Mouse (Mus musculus) lung, postnatal 4 days (tissue): Measurements from ENCODE around the gene Asb5.
"Not testable (repeated sequence)": the region's sequence is repeated elsewhere in the genome, so short reads cannot be mapped to it uniquely, and the experiment has no call there.

Experiments
- DNase-seq, 2 experiments: peaks; one replicate each; pipeline ENCODE4 v3.0.0; 2021

Gene Asb5

DNA sequence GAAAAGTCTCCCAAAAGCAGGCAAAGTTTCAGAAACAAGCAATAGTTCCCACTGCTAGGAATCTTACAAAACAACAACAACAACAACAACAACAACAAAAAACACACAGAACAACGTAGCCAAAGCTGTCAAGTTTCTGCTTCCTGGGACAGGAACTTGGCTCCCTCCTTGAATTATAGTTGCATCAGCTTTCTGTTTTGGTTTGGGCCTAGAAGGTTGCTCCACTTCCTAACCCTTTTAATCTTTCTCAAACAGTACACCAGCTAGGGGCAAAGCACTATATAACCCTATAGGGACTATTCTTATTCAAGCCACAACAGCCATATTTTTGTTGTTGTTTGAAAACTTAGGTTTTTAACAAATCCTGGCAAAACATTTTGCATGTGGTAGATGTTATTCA is 12.0 kb downstream of the Asb5 start:
- no peak for DNase-seq

DNA sequence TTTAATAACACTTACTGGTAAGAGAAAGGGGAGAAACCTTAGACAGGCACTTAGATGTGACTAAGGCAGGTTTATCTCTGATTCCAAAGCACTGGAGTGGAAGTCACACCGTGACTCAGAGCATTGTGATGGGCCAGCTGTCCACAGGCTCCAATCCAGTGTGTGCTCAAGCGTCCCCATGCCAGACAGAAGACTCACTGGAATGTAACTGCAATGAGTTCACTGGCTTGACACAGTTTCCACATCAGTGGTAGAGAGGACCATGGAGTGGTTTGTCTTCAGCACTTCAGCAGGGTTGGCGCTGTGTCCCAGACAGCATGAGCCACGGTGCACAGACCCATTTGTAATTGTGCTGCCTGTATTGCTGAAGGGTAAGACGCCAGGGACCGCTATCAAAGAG is 19.0 kb downstream of the Asb5 start:
- no peak for DNase-seq

DNA sequence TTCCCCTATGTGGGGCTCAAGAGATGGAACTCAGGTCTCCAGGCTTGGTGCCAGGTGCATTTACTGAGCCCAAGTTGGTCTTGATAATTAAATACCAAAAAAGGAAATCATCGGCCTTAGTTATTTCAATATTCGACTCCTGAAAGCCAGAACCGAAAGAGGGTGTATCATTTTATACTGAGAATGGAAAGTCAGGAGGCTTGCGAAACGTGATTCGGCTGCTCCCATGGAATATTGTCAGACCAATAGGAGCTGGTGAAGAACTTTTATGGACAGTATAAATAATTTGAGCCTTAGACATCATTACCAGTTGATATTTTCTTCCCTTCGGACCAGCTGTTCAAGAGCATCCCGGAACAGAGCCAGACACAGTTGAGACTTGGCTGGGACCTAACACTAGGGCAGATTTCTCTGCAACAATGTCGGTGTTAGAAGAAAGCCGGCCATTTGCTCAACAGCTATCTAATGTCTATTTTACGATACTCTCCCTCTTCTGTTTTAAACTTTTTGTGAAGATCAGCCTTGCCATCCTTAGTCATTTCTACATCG is 20.7 kb downstream of the Asb5 start:
- no peak for DNase-seq

DNA sequence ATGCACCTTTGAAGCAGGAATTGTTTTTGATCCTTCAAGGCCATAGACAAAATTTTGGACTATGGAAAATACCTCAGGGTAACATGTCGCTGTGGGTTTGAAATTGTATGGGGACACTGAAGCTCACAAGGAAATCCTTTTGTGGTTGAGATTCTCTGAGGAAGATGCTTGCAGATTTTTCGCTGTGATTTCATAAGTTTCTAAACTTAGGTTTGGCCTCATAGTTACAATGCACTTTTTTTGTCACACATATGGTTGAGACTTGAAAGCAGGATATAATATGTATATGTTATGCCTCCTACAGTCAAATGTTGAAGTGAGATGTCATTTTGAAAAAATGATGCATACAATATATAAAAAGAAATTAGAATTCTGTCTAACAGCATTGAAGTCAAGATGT is 25.5 kb downstream of the Asb5 start:
- DNase-seq: no peak

DNA sequence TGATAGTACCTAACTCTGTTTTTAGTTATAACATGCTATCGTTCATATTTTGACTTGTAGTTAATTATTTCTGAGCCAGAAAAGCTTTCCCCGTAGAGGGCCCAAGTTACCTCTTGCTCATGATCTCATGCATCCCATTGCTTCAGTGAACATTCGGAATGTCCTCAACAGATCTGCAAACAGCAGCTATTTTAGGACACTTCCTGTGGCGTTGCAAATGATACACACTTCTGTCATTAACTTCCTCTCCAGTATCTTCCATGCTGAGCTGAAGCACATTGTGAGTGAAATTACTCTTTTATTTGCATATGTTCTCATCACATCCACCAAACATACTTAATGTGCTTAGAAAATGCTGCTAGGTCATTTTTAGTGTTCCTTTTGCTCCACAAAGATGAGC is 32.8 kb downstream of the Asb5 start:
- no peak for DNase-seq

DNA sequence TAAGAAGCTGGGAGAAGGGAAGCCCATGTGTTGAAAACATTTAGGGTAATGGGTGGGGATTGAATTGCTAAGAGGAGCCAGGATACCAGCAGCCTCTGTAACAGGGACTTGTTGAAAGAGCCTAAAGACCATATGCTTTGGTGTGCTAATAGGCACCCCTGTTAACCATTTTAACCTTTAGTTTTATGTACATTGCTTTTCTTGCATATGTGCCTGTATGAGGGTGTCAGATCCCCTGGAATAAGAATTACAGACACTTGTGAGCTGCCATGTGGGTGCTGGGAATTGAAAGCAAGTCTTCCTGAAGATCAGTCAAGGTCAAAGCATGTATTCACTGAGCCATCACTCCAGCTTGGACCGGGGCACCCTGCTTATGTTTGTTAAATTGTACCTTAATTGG is 35.8 kb downstream of the Asb5 start:
- DNase-seq: no peak

DNA sequence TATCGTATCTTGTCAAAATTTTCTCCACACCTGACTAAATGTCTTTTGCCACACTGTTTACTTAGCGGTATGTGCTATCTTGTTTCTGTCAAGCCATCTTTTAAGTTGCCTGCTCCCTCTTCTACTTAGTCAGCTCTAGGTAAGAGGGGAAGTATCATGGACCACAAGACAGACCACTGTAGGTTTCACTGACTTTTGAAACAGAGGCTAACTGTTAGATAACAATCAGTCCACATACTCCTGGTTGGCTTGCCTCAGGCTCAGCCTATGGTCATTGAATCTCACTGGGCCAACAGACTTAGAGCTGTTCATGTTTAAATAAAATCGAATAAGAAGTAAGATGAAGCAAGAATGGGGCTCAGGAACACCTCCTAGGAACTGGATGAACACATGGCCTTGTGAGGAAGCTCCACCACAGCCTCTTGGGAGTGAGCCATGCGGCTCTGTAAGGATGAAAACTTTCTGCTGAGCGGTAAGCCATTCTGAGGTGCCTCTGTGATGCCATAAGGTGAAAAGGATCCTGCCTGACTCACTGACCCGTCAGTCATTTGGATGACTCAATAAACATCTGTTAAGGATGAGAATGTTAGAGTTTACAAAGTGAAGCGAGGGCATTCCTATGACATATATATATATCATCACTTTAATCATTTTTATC is 36.4 kb downstream of the Asb5 start:
- DNase-seq: no peak

DNA sequence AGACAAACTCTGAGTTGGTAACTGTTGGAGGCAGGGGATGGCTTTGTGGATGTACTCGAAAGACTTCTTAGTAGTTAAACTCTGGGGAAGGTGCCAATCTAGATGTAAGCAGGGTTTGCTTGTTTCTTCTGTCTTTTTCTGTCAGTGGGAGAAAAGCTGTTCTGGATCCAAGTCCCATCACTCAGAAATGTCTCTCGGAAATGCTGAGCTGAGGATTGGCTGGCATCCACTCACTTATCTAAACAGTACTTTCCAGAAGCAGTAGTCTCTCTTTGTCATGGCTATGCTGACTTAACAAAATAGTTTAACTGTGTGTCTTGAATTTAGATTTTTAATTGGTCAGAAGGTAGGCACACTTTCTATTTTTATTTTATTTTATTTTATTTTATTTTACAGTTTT is 37.8 kb downstream of the Asb5 start:
- no peak for DNase-seq

DNA sequence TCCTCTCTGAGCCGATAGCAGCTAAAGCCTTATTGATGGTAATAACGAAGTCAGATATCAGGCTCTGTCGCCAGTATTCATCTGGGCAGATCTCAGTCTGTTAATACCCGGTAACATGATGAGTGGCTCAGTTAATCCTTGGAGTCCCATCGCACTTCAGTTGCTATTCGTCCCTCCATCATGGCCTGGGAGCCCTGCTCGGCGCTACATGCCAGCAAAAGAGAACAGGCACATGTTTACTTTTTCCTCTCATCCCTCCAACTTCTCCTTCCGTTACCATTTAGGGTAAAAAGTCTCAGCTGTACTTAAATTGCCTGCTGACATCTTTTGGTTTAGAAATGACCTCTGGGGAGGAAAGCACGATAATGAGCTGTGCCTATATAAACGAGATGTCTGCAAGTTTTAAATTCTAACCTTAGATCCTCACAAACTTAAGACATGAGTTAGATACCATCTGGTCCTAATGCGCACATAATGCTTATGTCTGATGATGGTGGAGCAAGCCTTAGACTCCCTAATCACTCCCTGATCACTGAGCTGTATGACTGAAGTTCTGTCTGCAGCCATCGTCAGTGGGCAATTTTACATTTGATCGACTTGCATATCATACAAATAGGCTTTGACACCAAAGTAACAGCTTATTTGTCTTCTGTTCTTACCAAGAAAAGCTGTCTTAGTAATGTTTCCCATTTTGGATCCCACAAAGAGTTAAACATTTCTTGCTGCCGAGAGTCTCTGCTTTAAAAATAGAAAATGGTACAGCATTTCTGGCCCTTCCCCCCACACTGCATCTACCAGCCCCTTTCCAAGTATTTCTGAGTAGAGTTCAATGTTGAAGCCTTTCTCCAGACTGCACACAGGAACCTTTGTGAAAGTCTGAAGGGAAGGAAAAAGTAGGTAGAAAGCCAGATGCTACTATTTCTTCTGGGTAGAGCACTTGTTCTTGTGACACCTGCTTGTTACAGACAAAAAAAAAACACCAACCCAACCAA is 41.5 kb downstream of the Asb5 start:
- no peak for DNase-seq

DNA sequence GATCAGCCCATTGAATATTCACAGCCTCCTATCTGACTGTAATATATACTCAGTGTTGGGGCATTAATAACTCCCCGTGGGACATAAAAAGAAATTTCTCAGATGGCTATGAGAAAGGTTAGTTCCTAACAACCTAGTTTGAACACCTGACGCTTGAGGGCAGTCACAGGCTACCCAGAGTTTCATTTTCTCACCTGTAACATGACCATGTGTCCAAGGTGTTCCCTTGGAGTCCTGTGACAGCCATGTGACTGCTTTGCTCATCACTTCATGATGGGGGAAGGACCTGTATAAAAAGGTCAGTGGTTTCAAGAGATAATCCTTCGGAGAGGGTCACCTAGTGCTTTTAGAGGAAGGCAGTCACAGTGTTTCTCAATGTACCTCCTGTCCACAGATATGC is 52.1 kb downstream of the Asb5 start:
- no peak for DNase-seq

DNA sequence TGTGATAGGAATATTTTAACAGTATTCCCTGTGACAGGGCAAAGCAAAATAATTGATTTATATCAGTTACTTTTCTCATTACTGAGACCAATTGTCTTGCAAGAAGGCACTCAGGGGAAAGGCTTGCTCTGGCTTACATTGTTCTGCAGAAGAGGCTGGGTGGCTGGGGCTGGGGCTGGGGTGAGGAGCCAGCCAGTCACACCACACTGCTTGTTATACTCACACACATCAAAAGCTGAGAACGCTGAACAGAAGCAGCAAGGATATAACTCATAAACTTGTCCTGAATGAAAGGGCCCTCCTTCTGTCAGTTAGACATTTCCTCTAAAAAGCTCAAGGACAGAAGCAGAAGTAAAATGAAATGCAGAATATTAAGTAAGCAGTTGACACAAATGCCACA is 53.5 kb downstream of the Asb5 start:
- no peak for DNase-seq

DNA sequence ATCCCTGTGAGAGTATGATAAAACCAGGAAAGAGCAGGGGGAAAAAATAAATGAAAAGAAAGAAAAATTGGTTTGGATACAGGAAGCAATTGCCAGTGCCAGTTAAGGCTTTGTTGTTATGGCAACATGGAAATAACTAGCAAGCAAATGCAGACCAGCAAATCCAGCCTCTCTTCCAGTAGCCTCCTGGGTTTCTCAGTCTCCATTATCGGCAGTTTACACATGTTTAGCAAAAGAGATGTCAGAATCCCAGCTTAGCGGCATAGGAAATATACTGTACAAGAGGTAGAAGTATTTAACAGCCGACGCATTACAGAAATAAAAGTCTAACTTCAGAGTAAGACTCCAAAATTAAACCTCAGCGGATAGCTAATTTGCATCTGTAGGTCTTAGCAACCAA is 65.3 kb downstream of the Asb5 start:
- DNase-seq: no peak

DNA sequence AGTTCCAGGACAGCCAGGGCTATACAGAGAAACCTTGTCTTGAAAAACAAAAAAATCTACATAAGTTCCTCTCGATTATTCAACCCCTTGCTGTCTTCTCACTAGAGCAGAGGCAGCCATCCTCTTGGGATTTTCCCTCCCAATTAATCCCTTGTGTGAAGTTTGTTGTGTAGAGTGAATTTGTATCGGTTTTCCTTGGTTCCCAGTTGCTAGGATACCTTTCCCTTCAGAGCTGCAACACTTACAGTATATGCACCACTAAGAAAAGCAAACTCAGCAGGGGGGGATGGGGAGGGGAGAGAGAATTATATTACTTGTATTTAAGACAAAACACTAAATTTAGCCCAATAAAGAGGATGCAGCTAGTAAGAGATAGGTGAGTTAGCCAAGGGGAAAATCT is 66.7 kb downstream of the Asb5 start:
- DNase-seq: no peak

DNA sequence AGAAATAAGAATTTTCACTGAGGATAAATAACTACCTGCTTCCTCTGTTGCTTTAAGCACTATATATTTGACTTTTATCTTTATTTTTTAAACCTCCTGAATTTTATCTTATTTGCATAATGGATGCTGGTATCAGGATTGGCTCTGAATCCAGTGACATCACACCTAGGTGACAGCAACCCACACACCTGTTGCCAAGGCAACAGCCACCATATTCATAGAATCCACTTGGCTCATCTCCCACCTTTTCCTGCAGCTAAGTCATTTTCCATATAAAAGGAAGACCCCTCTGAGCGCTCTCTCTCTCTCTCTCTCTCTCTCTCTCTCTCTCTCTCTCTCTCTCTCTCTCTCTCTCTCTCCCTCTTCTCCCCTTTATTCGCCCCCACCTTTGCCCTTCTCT is 67.6 kb downstream of the Asb5 start:
- DNase-seq: no peak

DNA sequence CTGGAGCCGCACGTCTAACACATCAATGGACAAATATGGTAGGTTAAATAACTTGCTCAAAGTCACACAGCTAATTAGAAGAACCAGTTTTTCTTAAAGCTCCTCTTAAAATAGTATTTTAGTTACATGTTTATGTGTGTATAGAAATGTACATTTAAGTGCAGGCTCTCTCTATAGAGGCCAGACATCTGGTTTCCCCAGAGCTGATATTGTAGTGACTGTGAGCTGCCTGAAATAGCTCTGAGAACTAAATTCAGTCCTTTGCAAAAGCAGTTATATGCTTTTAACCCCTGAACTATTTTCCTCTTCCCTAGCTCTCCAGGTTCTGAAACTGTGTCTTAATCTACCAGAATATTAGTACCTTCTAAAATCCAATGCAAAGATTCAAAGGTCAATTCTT is 68.0 kb downstream of the Asb5 start:
- DNase-seq: no peak

DNA sequence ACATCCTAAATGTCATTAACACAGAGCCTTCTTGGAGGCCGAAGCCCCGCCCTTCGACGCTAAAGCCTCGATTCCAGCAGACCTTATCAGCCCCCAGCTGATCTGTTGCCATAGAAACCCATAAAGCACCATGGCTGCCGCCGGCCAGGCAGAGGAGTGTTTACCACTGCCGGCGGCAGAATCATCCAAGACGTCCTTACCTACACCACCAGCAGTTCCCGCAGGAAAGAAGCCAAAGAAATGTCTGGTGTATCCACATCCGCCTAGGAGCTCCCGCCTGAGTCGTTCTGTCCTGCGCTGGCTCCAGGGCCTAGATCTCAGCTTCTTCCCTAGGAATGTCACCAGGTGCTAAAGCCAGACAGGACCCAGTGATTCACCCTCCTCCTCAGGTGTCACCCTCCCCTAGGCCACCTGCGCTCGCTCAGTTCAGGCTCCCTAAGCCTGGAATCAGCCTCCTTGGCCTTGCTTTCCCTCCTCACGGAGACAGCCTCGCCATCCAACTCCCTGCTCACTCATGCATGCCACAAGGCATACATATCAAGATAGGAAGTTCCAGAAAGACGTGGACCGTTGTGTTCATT is 71.4 kb downstream of the Asb5 start, which contains the start of gene Spata4:
Spata4 (plus strand) TSS at position 111 of the 581 bp plus-strand sequence.
- DNase-seq: peak; percentile 9 to 37

DNA sequence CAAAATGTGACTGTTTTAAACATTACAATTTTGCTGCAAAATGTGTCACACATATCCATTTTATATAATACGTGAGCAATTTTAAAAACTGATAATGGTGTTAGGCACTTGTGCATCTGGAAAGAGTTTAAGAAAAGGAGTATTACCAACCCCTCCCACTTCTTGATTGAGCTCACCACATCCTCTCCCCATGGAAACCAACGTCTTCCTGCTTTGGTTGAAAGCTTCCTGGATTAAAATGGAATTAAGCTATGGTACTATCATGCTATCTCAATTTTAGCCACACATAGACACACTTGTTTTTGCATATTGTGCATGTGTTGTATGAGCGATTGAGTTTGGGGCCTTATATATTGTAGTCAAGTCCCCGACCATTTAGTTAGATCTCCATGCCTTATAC is 74.1 kb downstream of the Asb5 start:
- DNase-seq: no peak

DNA sequence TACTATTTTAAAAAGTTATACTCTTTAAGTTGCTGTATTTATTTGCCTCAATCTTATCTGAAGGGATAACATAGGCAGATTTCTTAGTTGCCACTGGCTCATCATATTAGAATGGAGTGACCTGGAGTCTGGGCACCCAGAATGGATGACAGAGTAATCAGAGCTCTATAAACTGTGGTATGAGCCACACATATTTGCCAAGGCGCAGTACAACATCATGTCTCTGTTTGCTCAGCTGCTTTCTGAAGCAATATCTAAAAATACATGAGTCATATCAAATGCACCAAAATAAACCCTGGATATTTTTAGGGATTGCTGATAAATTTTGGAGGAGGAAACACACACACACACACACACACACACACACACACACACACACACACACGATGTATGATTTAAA is 80.0 kb downstream of the Asb5 start:
- DNase-seq: no peak

DNA sequence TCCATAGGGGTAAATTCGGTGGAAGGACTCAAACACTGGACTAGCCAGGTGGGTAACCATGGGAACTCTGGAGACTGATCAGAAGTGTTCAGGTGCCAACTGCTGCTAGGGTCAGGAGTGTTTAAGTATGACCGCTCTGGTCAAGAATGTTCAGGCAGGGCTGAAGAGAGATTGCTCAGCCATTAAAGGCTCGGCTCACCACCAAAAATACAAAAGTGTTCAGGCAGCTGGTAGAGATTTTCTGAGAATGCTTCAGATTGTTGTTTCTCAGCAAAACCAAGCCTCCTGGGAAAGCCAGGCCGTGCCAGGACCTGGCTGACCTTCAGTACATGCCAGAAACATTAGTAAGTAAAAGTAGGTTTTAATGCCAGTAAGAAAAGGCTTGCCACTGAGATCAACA is 80.9 kb downstream of the Asb5 start:
- DNase-seq: no peak

DNA sequence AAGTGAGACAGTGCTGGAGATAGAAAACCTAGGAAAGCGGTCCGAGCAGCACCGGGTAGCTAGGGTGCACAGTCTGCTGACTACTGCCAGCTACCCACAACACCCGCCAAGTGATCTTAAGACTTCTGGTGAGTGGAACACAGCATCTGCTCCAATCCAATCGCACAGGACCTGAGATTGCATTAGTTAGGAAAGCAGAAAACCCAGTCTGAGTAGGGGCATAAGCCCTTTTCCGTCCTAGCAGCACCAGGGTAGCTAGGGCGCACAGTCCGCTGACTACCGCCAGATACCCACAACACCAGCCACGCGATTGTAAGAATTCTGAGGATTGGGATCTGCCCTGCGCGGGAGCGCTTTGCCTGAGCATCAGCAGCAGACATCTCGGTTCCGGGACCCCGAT is 87.3 kb downstream of the Asb5 start:
- DNase-seq: not testable (repeated sequence)
